Mouse (Mus musculus) myocyte (in vitro differentiated cells): ENCODE measurements around the gene Efnb1.

Experiments
- E2F4 ChIP-seq: IDR thresholded peaks from one replicate; pipeline ENCODE4 v1.6.1; 2011; ENCODE audit warnings: mild to moderate bottlenecking, control low read depth, moderate library complexity; ENCODE audit not compliant: insufficient read depth
- MAX ChIP-seq: IDR thresholded peaks from one replicate; pipeline ENCODE4 v1.6.1; 2011; ENCODE audit warnings: low read depth, mild to moderate bottlenecking, control low read depth
- MYOD1 ChIP-seq, 3 experiments: IDR thresholded peaks; one replicate each; pipeline ENCODE4 v1.6.1; 2011; ENCODE audit warnings: control low read depth in 2 of 3, low read depth in 2 of 3, mild to moderate bottlenecking in 2 of 3, moderate library complexity in 1 of 3; ENCODE audit not compliant: insufficient read length in 2 of 3, control insufficient read depth in 1 of 3
- MYOG ChIP-seq, 3 experiments: IDR thresholded peaks; one replicate each; pipeline ENCODE4 v1.6.1; 2011; ENCODE audit warnings: control low read depth in 2 of 3, low read depth in 2 of 3, mild to moderate bottlenecking in 2 of 3; ENCODE audit not compliant: insufficient read length in 2 of 3, control insufficient read depth in 1 of 3, insufficient read depth in 1 of 3
- POLR2A ChIP-seq: IDR thresholded peaks from one replicate; pipeline ENCODE4 v1.6.1; 2011; ENCODE audit warnings: low read depth, mild to moderate bottlenecking, control low read depth, moderate library complexity; ENCODE audit not compliant: insufficient read length
- REST ChIP-seq: IDR thresholded peaks from one replicate; pipeline ENCODE4 v1.6.1; 2011; ENCODE audit warnings: mild to moderate bottlenecking, control low read depth, moderate library complexity; ENCODE audit not compliant: insufficient read depth, insufficient read length
- SRF ChIP-seq: IDR thresholded peaks from one replicate; pipeline ENCODE4 v1.6.1; 2011; ENCODE audit warnings: low read depth; ENCODE audit not compliant: control insufficient read depth, insufficient read length
- TCF12 ChIP-seq: IDR thresholded peaks from one replicate; pipeline ENCODE4 v1.6.1; 2011; ENCODE audit warnings: mild to moderate bottlenecking, control low read depth; ENCODE audit not compliant: poor library complexity, insufficient read depth, severe bottlenecking
- TCF3 ChIP-seq: IDR thresholded peaks from one replicate; pipeline ENCODE4 v1.6.1; 2011; ENCODE audit warnings: low read depth, control low read depth; ENCODE audit not compliant: insufficient read length
- USF1 ChIP-seq: IDR thresholded peaks from one replicate; pipeline ENCODE4 v1.6.1; 2011; ENCODE audit warnings: low read depth, mild to moderate bottlenecking, control low read depth, moderate library complexity

- TF ChIP-seq POLR2A (no peak), USF1 (no peak), TCF12 (no peak), SRF (no peak), REST (no peak), E2F4 (no peak), MYOG (IDR thresholded peaks at IDR 0.05; ENCODE audit: control insufficient read depth in 1 of 3, insufficient read depth in 1 of 3, insufficient read length in 2 of 3, low read depth in 2 of 3) (no peak), MYOD1 (IDR thresholded peaks at IDR 0.05; ENCODE audit: control insufficient read depth in 1 of 3, insufficient read length in 2 of 3, low read depth in 2 of 3) (no peak), MAX (no peak), TCF3 (no peak)
Measured at GRCm38 (mm10) chrX:99137928-99138740, 2.2 kb downstream of the Efnb1 start.
